Mouse (Mus musculus) liver, postnatal 0 days (tissue): ENCODE results near the gene AI481877. TPM values are rescaled to one million over a fixed set of nuclear protein-coding genes. Genes with fewer than 3 reads are reported as not detected.

ENCODE experiments used
- ATAC-seq: fragments of 200-750 bp; cut with Nextera tagmentation; 2 replicates; pipeline ENCODE4 v1.8.0; 2017; ENCODE audit warnings: mild to moderate bottlenecking, moderate library complexity
- DNase-seq: peaks from one replicate; pipeline ENCODE4 v3.0.0-alpha.2; 2016
- H3K27ac ChIP-seq: fragments of 300-500 bp; sonication (generic); 2 replicates; pipeline ENCODE4 v1.5.1; 2014; ENCODE audit warnings: antibody characterized with exemption, moderate library complexity, mild to moderate bottlenecking, low read depth
- H3K27me3 ChIP-seq: fragments of 300-500 bp; sonication (generic); 2 replicates; pipeline ENCODE4 v1.6.1; 2014; ENCODE audit warnings: low read length, control low read depth, mixed read lengths; ENCODE audit not compliant: insufficient read depth
- H3K36me3 ChIP-seq: fragments of 300-500 bp; sonication (generic); replicated peaks from 2 replicates; pipeline ENCODE4 v1.6.1; 2014; ENCODE audit warnings: mild to moderate bottlenecking, control low read depth, low read length, moderate library complexity, mixed read lengths; ENCODE audit not compliant: insufficient read depth
- H3K4me1 ChIP-seq: fragments of 300-500 bp; sonication (generic); 2 replicates; pipeline ENCODE4 v1.6.1; 2014; ENCODE audit warnings: antibody characterized with exemption, mild to moderate bottlenecking, control low read depth; ENCODE audit not compliant: insufficient read depth
- H3K4me2 ChIP-seq: fragments of 300-500 bp; sonication (generic); 2 replicates; pipeline ENCODE4 v1.6.1; 2014; ENCODE audit warnings: low read depth, mild to moderate bottlenecking, low read length, moderate library complexity, mixed read lengths
- H3K4me3 ChIP-seq: fragments of 300-500 bp; sonication (generic); 2 replicates; pipeline ENCODE4 v1.5.1; 2014; ENCODE audit warnings: low read depth, low read length
- H3K9ac ChIP-seq: fragments of 300-500 bp; sonication (generic); replicated peaks from 2 replicates; pipeline ENCODE4 v1.6.1; 2014; ENCODE audit warnings: mild to moderate bottlenecking, moderate library complexity
- H3K9me3 ChIP-seq: fragments of 300-500 bp; sonication (generic); 2 replicates; pipeline ENCODE4 v1.6.1; 2016; ENCODE audit warnings: mild to moderate bottlenecking, control low read depth, low read length, mixed read lengths
- CTCF ChIP-seq: sonication (generic); IDR thresholded peaks from 2 replicates; pipeline ENCODE4 v1.5.1; 2016; ENCODE audit warnings: antibody characterized with exemption, low read depth
- EP300 ChIP-seq: IDR thresholded peaks from 2 replicates; pipeline ENCODE4 v1.6.1; 2016; ENCODE audit warnings: antibody characterized with exemption, low read depth, mild to moderate bottlenecking
- WGBS: fragments of 180-500 bp; shearing (Covaris S2); extraction: QIAGEN DNeasy Blood & Tissue Kit; methylation state at CpG from one replicate; pipeline ENCODE4 v1.1.7; 2014; ENCODE audit not compliant: insufficient replicate concordance; 5-methylcytosine and 5-hydroxymethylcytosine counted together
- polyA plus RNA-seq: library from polyadenylated mRNA; unstranded; fragments of >200 nt; fragmentation: Nextera tagmentation; extraction: Ambion mirVana; gene quantifications from 2 replicates; pipeline ENCODE4 v1.2.1, GENCODE M21; 2015

AI481877 gene
- polyA plus RNA-seq, 1 experiment from 2014 or later = not detected

- no peaks in the 10 kb centered on the region for H3K36me3 ChIP-seq
- H3K4me3 ChIP-seq = no peak overlapping the region
- no peak overlapping the region for H3K27ac ChIP-seq
- H3K27me3 ChIP-seq = no peaks in the 10 kb centered on the region
- no peak overlapping the region for H3K9ac ChIP-seq
- no peak for TF ChIP-seq EP300
- no peak for TF ChIP-seq CTCF
- no peaks in the 10 kb centered on the region for H3K9me3 ChIP-seq
- H3K4me1 ChIP-seq = no peaks in the 10 kb centered on the region
- H3K4me2 ChIP-seq = no peak overlapping the region
- DNase-seq = no peak
- no peak for ATAC-seq
- WGBS = 55% methylated on average over 3 of the region's 3 CpGs
Observed at GRCm38 (mm10) chr4:59069276-59069675, 69.5 kb downstream of the AI481877 start.

- Histone ChIP-seq H3K4me1 (no peaks in the 10 kb centered on the region), H3K4me2 (no peak overlapping the region), H3K9ac (no peak overlapping the region), H3K36me3 (no peaks in the 10 kb centered on the region), H3K9me3 (no peaks in the 10 kb centered on the region), H3K4me3 (no peak overlapping the region), H3K27ac (no peak overlapping the region), H3K27me3 (no peaks in the 10 kb centered on the region)
- TF ChIP-seq EP300 (no peak), CTCF (no peak)
- ATAC-seq = no peak
- WGBS = 80% methylated on average over 12 of the region's 12 CpGs
- no peak for DNase-seq
Observed at GRCm38 (mm10) chr4:59062526-59062925, 76.3 kb downstream of the AI481877 start.

- TF ChIP-seq CTCF (no peak), EP300 (no peak)
- H3K4me1 ChIP-seq = no peaks in the 10 kb centered on the region
- H3K9ac ChIP-seq = no peak overlapping the region
- no peak overlapping the region for H3K4me2 ChIP-seq
- ATAC-seq (no peak), DNase-seq (no peak)
- no peak overlapping the region for H3K4me3 ChIP-seq
- H3K27me3 ChIP-seq = no peaks in the 10 kb centered on the region
- 57% methylated on average over 3 of the region's 3 CpGs for WGBS
- H3K36me3 ChIP-seq = no peaks in the 10 kb centered on the region
- H3K27ac ChIP-seq = no peak overlapping the region
- H3K9me3 ChIP-seq = no peaks in the 10 kb centered on the region
Observed at GRCm38 (mm10) chr4:59057929-59058328, 80.9 kb downstream of the AI481877 start.

GRCm38 (mm10) chr4:59051081-59051480 is 87.7 kb downstream of the AI481877 start:
- no peaks in the 10 kb centered on the region for H3K36me3 ChIP-seq
- no peak overlapping the region for H3K4me2 ChIP-seq
- WGBS = 67% methylated on average over 1 of the region's 1 CpGs
- no peaks in the 10 kb centered on the region for H3K27me3 ChIP-seq
- no peak overlapping the region for H3K27ac ChIP-seq
- no peak overlapping the region for H3K4me3 ChIP-seq
- no peaks in the 10 kb centered on the region for H3K9me3 ChIP-seq
- DNase-seq = no peak
- H3K9ac ChIP-seq = no peak overlapping the region
- TF ChIP-seq CTCF (no peak), EP300 (no peak)
- no peak for ATAC-seq
- H3K4me1 ChIP-seq = no peaks in the 10 kb centered on the region

GRCm38 (mm10) chr4:59047222-59047621 is 91.6 kb downstream of the AI481877 start:
- H3K27ac ChIP-seq = no peak overlapping the region
- H3K4me2 ChIP-seq = no peak overlapping the region
- no peaks in the 10 kb centered on the region for H3K27me3 ChIP-seq
- no peak for ATAC-seq
- no peak for TF ChIP-seq EP300
- no peak for TF ChIP-seq CTCF
- 55% methylated on average over 3 of the region's 3 CpGs for WGBS
- H3K9ac ChIP-seq = no peak overlapping the region
- no peak overlapping the region for H3K4me3 ChIP-seq
- no peak for DNase-seq
- no peaks in the 10 kb centered on the region for H3K4me1 ChIP-seq
- no peaks in the 10 kb centered on the region for H3K9me3 ChIP-seq
- H3K36me3 ChIP-seq = no peaks in the 10 kb centered on the region

- no peaks in the 10 kb centered on the region for H3K9me3 ChIP-seq
- H3K4me3 ChIP-seq = no peak overlapping the region
- H3K36me3 ChIP-seq = no peaks in the 10 kb centered on the region
- no peak overlapping the region for H3K27ac ChIP-seq
- no peak overlapping the region for H3K4me2 ChIP-seq
- 74% methylated on average over 6 of the region's 6 CpGs for WGBS
- no peak for DNase-seq
- peaks cover 7% of the 10 kb centered on the region; the same call in 1 of the 2 replicates for H3K4me1 ChIP-seq
- TF ChIP-seq CTCF (no peak), EP300 (no peak)
- ATAC-seq = no peak
- H3K9ac ChIP-seq = no peak overlapping the region
- no peaks in the 10 kb centered on the region for H3K27me3 ChIP-seq
Observed at GRCm38 (mm10) chr4:59043891-59044290, 94.9 kb downstream of the AI481877 start.

- Histone ChIP-seq H3K9ac (no peak overlapping the region), H3K27ac (no peak overlapping the region), H3K4me3 (no peak overlapping the region), H3K4me1 (peaks cover 7% of the 10 kb centered on the region; the same call in 1 of the 2 replicates), H3K4me2 (no peak overlapping the region), H3K36me3 (no peaks in the 10 kb centered on the region), H3K27me3 (no peaks in the 10 kb centered on the region), H3K9me3 (no peaks in the 10 kb centered on the region)
- TF ChIP-seq EP300 (no peak), CTCF (no peak)
- 81% methylated on average over 5 of the region's 5 CpGs for WGBS
- no peak for ATAC-seq
- DNase-seq = no peak
Observed at GRCm38 (mm10) chr4:59043074-59043473, 95.7 kb downstream of the AI481877 start.
